Mouse (Mus musculus) kidney, adult 2 months (tissue): Measurements from ENCODE around the gene Gm7102.
"Not testable (repeated sequence)": the region's sequence is repeated elsewhere in the genome, so short reads cannot be mapped to it uniquely, and the experiment has no call there.

Experiments
- CTCF ChIP-seq: fragments of 200-500 bp; conservative IDR thresholded peaks from 2 replicates; pipeline ENCODE4 v1.5.1; 2011; ENCODE audit warnings: low read depth, mild to moderate bottlenecking, control low read depth, low read length, moderate library complexity, mixed read lengths; ENCODE audit not compliant: insufficient read depth, insufficient read length
- POLR2A ChIP-seq: fragments of 200-500 bp; IDR thresholded peaks from one replicate; pipeline ENCODE4 v1.6.1; 2011; ENCODE audit warnings: low read depth, low read length, control low read depth

GRCm38 (mm10) chr19:61207506-61207905 lies 31.4 kb upstream of the Gm7102 start:
- not testable (repeated sequence) for TF ChIP-seq CTCF, POLR2A
